Mouse (Mus musculus) liver, embryonic 14.5 days (tissue): ENCODE results near the gene Mvp. TPM values are rescaled to one million over a fixed set of nuclear protein-coding genes. Genes with fewer than 3 reads are reported as not detected.

Experiments used
- ATAC-seq: fragments of 200-750 bp; cut with Nextera tagmentation; 2 replicates; pipeline ENCODE4 v1.8.0; 2017; ENCODE audit warnings: moderate number of reproducible peaks, mild to moderate bottlenecking, moderate library complexity; ENCODE audit not compliant: insufficient read depth
- DNase-seq, 3 experiments: peaks; one replicate each; pipeline ENCODE4 v3.0.0-alpha.2; 2012 to 2013; ENCODE audit warnings: low read depth in 3 of 3, low spot score in 3 of 3
- H3K27ac ChIP-seq: fragments of 300-500 bp; sonication (generic); 2 replicates; pipeline ENCODE4 v1.5.1; 2014; ENCODE audit warnings: moderate library complexity, mild to moderate bottlenecking, control low read depth, inconsistent platforms
- H3K27me3 ChIP-seq: fragments of 300-500 bp; sonication (generic); 2 replicates; pipeline ENCODE4 v1.6.1; 2014; ENCODE audit warnings: mild to moderate bottlenecking, low read length, moderate library complexity; ENCODE audit not compliant: control insufficient read depth, insufficient read depth
- H3K36me3 ChIP-seq: fragments of 300-500 bp; sonication (generic); replicated peaks from 2 replicates; pipeline ENCODE4 v1.6.1; 2014; ENCODE audit warnings: low read depth; ENCODE audit not compliant: control insufficient read depth, insufficient read depth
- H3K4me1 ChIP-seq, 2 experiments: fragments of 200-500 bp in 1 of 2; fragments of 300-500 bp in 1 of 2; sonication (generic) in 1 of 2; replicated peaks; 2 replicates each; pipeline ENCODE4 v1.6.1; 2012 to 2014; ENCODE audit warnings: antibody characterized with exemption in 1 of 2, inconsistent platforms in 1 of 2, low read length in 1 of 2; ENCODE audit not compliant: control insufficient read depth in 2 of 2, insufficient read depth in 2 of 2
- H3K4me2 ChIP-seq: fragments of 300-500 bp; sonication (generic); 2 replicates; pipeline ENCODE4 v1.6.1; 2014; ENCODE audit warnings: low read depth, mild to moderate bottlenecking, control low read depth, moderate library complexity
- H3K4me3 ChIP-seq, 2 experiments: fragments of 200-500 bp in 1 of 2; fragments of 300-500 bp in 1 of 2; sonication (generic) in 1 of 2; 2 replicates each; pipeline ENCODE4 v1.5.1; 2012 to 2014; ENCODE audit warnings: low read depth in 2 of 2, low read length in 2 of 2, mild to moderate bottlenecking in 2 of 2, control low read depth in 1 of 2, inconsistent platforms in 1 of 2, moderate library complexity in 1 of 2; ENCODE audit not compliant: insufficient read depth in 1 of 2
- H3K9ac ChIP-seq: fragments of 300-500 bp; sonication (generic); replicated peaks from 2 replicates; pipeline ENCODE4 v1.6.1; 2014; ENCODE audit warnings: mild to moderate bottlenecking, control low read depth, moderate library complexity
- H3K9me3 ChIP-seq: fragments of 300-500 bp; sonication (generic); 2 replicates; pipeline ENCODE4 v1.6.1; 2016; ENCODE audit warnings: low read length, mixed read lengths; ENCODE audit not compliant: control insufficient read depth
- CTCF ChIP-seq: IDR thresholded peaks from 2 replicates; pipeline ENCODE4 v1.5.1; 2016; ENCODE audit warnings: antibody characterized with exemption, low read depth, control low read depth
- EP300 ChIP-seq: IDR thresholded peaks from 2 replicates; pipeline ENCODE4 v1.6.1; 2016; ENCODE audit warnings: antibody characterized with exemption, low read depth
- WGBS: fragments of 180-500 bp; shearing (Covaris S2); extraction: QIAGEN DNeasy Blood & Tissue Kit; methylation state at CpG from one replicate; pipeline ENCODE4 v1.1.7; 2014; ENCODE audit not compliant: insufficient replicate concordance; 5-methylcytosine and 5-hydroxymethylcytosine counted together
- polyA plus RNA-seq, 2 experiments: library from polyadenylated mRNA; depleted of rRNA in 1 of 2; stranded (reverse) in 1 of 2; unstranded in 1 of 2; fragments of >200 nt; fragmentation: Nextera tagmentation in 1 of 2; extraction: Ambion mirVana in 1 of 2; gene quantifications; 2 replicates each; pipeline versions ENCODE4 v1.2.1 to v1.2.3; 2012 to 2014

The Mvp gene
- polyA plus RNA-seq, 2 experiments, result 4.5 to 5.5 TPM

DNA sequence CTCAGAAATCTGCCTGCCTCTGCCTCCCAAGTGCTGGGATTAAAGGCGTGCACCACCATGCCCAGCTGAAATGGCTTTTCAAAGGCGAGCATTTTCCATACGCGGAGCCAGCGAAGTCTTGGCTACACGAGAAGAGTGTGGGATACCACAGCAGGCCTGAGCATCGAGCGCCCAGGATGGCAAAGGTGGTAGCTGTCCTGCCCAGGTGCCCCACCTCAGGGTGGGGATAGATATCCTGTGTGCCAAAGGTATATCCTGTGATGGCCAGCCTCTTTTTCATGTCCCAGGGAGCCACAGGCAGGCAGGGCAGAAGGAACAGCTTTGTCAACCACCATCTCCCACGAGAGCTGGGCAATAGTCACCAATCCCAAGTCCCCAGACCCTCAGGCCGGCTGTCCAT, 1.6 kb downstream of the Mvp start:
- ATAC-seq (no peak), DNase-seq (no peak)
- WGBS, result 86% methylated on average over 10 of the region's 10 CpGs
- H3K4me1 ChIP-seq, result peaks cover 23 to 32% of the 10 kb centered on the region in 2 experiments
- no peak overlapping the region for H3K4me2 ChIP-seq
- no peak for TF ChIP-seq CTCF
- H3K36me3 ChIP-seq, result peaks cover 5% of the 10 kb centered on the region
- H3K27me3 ChIP-seq, result no peaks in the 10 kb centered on the region
- H3K9ac ChIP-seq, result no peak overlapping the region
- no peaks in the 10 kb centered on the region for H3K9me3 ChIP-seq
- H3K27ac ChIP-seq, result no peak overlapping the region
- no peak overlapping the region for H3K4me3 ChIP-seq

DNA sequence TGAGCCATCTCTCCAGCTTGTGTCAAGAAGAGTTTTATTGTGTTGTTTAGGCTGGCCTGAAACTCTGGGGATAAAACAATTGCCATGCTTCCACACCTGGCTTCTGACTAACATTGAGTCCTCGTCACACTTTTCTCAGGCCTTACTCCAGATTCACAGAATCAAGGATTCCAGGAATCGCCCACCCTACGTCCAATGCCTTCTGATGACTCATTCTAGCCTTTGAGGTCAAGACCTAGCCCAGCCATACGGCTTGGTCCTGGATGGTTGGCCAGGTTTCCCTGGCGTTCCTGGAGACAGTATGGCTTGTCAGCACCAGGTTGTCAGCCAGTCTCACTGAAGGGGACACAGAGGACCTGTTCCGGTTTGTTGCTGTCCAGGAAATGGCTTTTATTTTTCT, 2.0 kb downstream of the Mvp start:
- Histone ChIP-seq H3K4me1 (peaks cover 19 to 31% of the 10 kb centered on the region in 2 experiments), H3K27ac (no peak overlapping the region), H3K4me3 (no peak overlapping the region), H3K4me2 (no peak overlapping the region), H3K9me3 (no peaks in the 10 kb centered on the region), H3K27me3 (no peaks in the 10 kb centered on the region), H3K9ac (no peak overlapping the region), H3K36me3 (peaks cover 5% of the 10 kb centered on the region)
- no peak for DNase-seq
- no peak for ATAC-seq
- no peak for TF ChIP-seq EP300
- TF ChIP-seq CTCF, result no peak
- WGBS, result 78% methylated on average over 6 of the region's 6 CpGs

DNA sequence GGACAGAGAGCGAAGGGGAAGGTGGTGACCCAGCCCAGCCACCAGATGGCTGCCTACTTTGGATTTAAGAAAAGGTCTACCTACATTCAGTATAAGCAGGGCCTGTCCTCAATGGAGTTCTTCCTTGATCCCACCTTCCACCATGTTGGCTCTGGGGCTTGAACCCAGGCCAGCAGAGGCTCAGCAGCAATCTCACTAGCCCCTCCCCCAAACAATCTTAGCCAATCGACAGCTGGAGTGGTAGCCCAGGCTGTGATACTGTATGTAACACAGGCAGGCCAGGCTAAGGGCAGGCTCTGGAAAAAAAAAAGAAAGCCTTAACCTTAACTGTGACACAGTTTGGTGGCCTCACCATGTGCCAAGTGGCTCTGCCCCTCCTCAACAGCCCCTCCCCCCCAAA, 2.7 kb downstream of the Mvp start:
- H3K4me3 ChIP-seq, result no peak overlapping the region
- WGBS, result 73% methylated on average over 2 of the region's 2 CpGs
- peaks cover 5% of the 10 kb centered on the region for H3K36me3 ChIP-seq
- H3K27ac ChIP-seq, result no peak overlapping the region
- no peak for TF ChIP-seq CTCF
- TF ChIP-seq EP300, result no peak
- H3K27me3 ChIP-seq, result no peaks in the 10 kb centered on the region
- no peaks in the 10 kb centered on the region for H3K9me3 ChIP-seq
- ATAC-seq (no peak), DNase-seq (no peak)
- peaks cover 19 to 33% of the 10 kb centered on the region in 2 experiments for H3K4me1 ChIP-seq
- no peak overlapping the region for H3K4me2 ChIP-seq
- H3K9ac ChIP-seq, result no peak overlapping the region

DNA sequence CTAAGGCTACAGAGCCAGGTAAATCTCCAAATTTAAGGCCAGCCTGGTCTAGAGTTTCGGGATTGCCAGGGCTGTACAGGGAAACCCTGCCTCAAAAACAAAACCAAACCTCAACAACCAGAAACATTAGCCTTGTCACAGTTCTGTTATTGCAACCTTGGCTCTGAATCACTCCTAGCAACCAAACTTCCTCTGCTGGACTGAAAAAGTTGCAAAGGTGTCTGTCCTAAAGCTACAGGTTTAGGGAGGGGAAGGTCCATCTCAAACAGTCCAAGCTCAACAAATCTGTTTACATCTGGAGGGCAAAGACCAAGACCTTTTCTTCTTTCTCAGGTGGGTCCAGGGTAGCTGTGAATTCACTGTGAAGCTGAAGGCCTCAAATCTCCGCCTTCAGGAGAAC, 3.4 kb downstream of the Mvp start:
- Histone ChIP-seq H3K36me3 (peaks cover 5% of the 10 kb centered on the region), H3K4me2 (no peak overlapping the region), H3K4me3 (no peak overlapping the region), H3K9me3 (no peaks in the 10 kb centered on the region), H3K27me3 (no peaks in the 10 kb centered on the region), H3K27ac (no peak overlapping the region), H3K9ac (no peak overlapping the region), H3K4me1 (peaks cover 19 to 33% of the 10 kb centered on the region in 2 experiments)
- ATAC-seq (no peak), DNase-seq (no peak)
- WGBS, result 87% methylated on average over 2 of the region's 2 CpGs
- no peak for TF ChIP-seq EP300
- TF ChIP-seq CTCF, result no peak

DNA sequence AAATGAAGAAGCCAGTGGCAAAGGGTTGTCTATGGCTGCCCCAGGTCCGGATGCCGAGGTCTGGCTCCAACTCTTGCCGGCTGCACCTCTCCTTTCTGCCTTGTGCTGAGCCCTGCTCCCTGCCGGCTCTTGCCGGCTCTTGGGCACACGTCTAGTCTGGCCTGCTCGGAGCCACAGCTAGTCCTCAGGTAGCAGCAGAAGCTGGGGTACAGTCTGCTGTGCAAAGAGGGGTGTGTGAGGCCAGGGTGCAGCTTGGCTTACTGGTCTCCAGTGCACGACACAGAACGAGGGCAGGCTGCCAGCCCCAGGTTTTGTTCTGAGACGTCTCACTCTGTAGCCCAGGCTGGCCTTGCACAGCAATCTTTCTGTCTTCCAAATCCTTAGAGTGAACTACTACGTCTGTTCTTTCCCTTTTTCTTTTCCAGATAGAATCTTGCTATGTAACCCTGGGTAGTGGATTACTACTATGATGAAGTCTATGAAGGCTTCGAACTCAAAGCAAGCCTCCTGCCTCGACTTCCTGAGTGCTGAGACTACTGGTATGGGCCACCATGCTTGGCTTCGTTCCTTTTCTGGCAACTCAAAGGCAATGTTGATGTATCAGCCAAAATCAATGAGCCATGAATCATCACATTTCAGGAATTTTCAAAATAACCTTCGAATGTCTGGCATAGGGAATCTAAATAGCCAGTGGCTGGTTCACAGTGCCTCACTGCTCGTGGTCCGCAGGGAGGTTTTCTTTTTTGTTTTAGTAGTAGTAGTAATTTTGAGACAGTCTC, 4.9 kb downstream of the Mvp start:
- peaks cover 3% of the 10 kb centered on the region; the same call in 1 of the 2 replicates for H3K36me3 ChIP-seq
- H3K9me3 ChIP-seq, result no peaks in the 10 kb centered on the region
- no peaks in the 10 kb centered on the region for H3K27me3 ChIP-seq
- H3K27ac ChIP-seq, result peak overlapping the region; percentile 94
- no peak overlapping the region; the same call in 1 of the 2 replicates for H3K9ac ChIP-seq
- peak overlapping the region; percentile 60 for H3K4me2 ChIP-seq
- H3K4me1 ChIP-seq, result peaks cover 19 to 26% of the 10 kb centered on the region in 2 experiments
- no peak overlapping the region for H3K4me3 ChIP-seq
- 74% methylated on average over 17 of the region's 17 CpGs for WGBS
- DNase-seq, result no peak
- no peak for ATAC-seq
- TF ChIP-seq CTCF (no peak), EP300 (no peak)
